Mouse (Mus musculus): ENCODE data around the gene Col25a1. TPM values are rescaled to one million over a fixed set of nuclear protein-coding genes. Genes with fewer than 3 reads are reported as not detected.

The Col25a1 gene
- polyA plus RNA-seq, 1 experiment from 2014 or later, result 6.9 TPM

- Histone ChIP-seq H3K9me3 (replicated peaks) (no peaks in the 10 kb centered on the region), H3K27ac (replicated peaks) (no peak overlapping the region), H3K4me1 (no peaks in the 10 kb centered on the region), H3K9ac (replicated peaks) (no peak overlapping the region), H3K36me3 (no peaks in the 10 kb centered on the region), H3K4me2 (no peak overlapping the region), H3K27me3 (replicated peaks) (no peaks in the 10 kb centered on the region), H3K4me3 (replicated peaks) (no peak overlapping the region)
- 78% methylated on average over 4 of the region's 4 CpGs for WGBS
- no peak for ATAC-seq (ENCODE audit: low FRiP score)
Observed at GRCm38 (mm10) chr3:130166875-130167274, 35.6 kb downstream of the Col25a1 start.

- H3K9me3 ChIP-seq (replicated peaks), result no peaks in the 10 kb centered on the region
- 73% methylated on average over 17 of the region's 17 CpGs for WGBS
- 0 out of 2 replicates have a peak overlapping the region, but pooled peaks have one; percentile 4 for H3K4me3 ChIP-seq (replicated peaks)
- H3K27me3 ChIP-seq (replicated peaks), result no peaks in the 10 kb centered on the region
- no peak overlapping the region for H3K9ac ChIP-seq (replicated peaks)
- H3K4me1 ChIP-seq, result no peaks in the 10 kb centered on the region
- no peaks in the 10 kb centered on the region for H3K36me3 ChIP-seq
- H3K4me2 ChIP-seq, result peak overlapping the region; percentile 15; the same call in 1 of the 2 replicates
- ATAC-seq (ENCODE audit: low FRiP score), result no peak
- no peak overlapping the region for H3K27ac ChIP-seq (replicated peaks)
Observed at GRCm38 (mm10) chr3:130172764-130173163, 41.5 kb downstream of the Col25a1 start.

GRCm38 (mm10) chr3:130180181-130180940, 49.1 kb downstream of the Col25a1 start:
- H3K4me1 ChIP-seq, result peaks cover 17% of the 10 kb centered on the region
- peak overlapping the region; percentile 74 for H3K27ac ChIP-seq (replicated peaks)
- H3K36me3 ChIP-seq, result no peaks in the 10 kb centered on the region
- H3K4me3 ChIP-seq (replicated peaks), result peak overlapping the region; percentile 49
- under 1% methylated on average over 40 of the region's 40 CpGs for WGBS
- peak; percentile 95 for ATAC-seq (ENCODE audit: low FRiP score)
- H3K9me3 ChIP-seq (replicated peaks), result no peaks in the 10 kb centered on the region
- H3K27me3 ChIP-seq (replicated peaks), result 0 out of 2 replicates have a peak, but pooled peaks cover 7% of the 10 kb centered on the region
- peak overlapping the region; percentile 90 for H3K4me2 ChIP-seq
- H3K9ac ChIP-seq (replicated peaks), result peak overlapping the region; percentile 42

GRCm38 (mm10) chr3:130180964-130181590, 49.8 kb downstream of the Col25a1 start:
- H3K27me3 ChIP-seq (replicated peaks), result 0 out of 2 replicates have a peak, but pooled peaks cover 7% of the 10 kb centered on the region
- H3K27ac ChIP-seq (replicated peaks), result no peak overlapping the region
- peak overlapping the region; percentile 42 for H3K9ac ChIP-seq (replicated peaks)
- H3K9me3 ChIP-seq (replicated peaks), result no peaks in the 10 kb centered on the region
- no peaks in the 10 kb centered on the region for H3K36me3 ChIP-seq
- H3K4me2 ChIP-seq, result peak overlapping the region; percentile 90
- H3K4me1 ChIP-seq, result peaks cover 17% of the 10 kb centered on the region
- H3K4me3 ChIP-seq (replicated peaks), result peak overlapping the region; percentile 49
- 1% methylated on average over 40 of the region's 40 CpGs for WGBS
- ATAC-seq (ENCODE audit: low FRiP score), result peak; percentile 53; the same call in 1 of the 2 replicates

GRCm38 (mm10) chr3:130181591-130181980, 50.3 kb downstream of the Col25a1 start:
- Histone ChIP-seq H3K4me3 (replicated peaks) (peak overlapping the region; percentile 49), H3K4me1 (peaks cover 17% of the 10 kb centered on the region), H3K4me2 (peak overlapping the region; percentile 90), H3K9me3 (replicated peaks) (no peaks in the 10 kb centered on the region), H3K9ac (replicated peaks) (peak overlapping the region; percentile 42; the same call in 1 of the 2 replicates), H3K27me3 (replicated peaks) (0 out of 2 replicates have a peak, but pooled peaks cover 7% of the 10 kb centered on the region), H3K27ac (replicated peaks) (no peak overlapping the region), H3K36me3 (no peaks in the 10 kb centered on the region)
- WGBS, result 23% methylated on average over 8 of the region's 8 CpGs
- ATAC-seq (ENCODE audit: low FRiP score), result no peak

GRCm38 (mm10) chr3:130182450-130182849, 51.1 kb downstream of the Col25a1 start:
- no peak for ATAC-seq (ENCODE audit: low FRiP score)
- 76% methylated on average over 4 of the region's 4 CpGs for WGBS

GRCm38 (mm10) chr3:130185111-130185510, 53.8 kb downstream of the Col25a1 start:
- no peak overlapping the region for H3K27ac ChIP-seq (replicated peaks)
- 0 out of 2 replicates have a peak, but pooled peaks cover 4% of the 10 kb centered on the region for H3K27me3 ChIP-seq (replicated peaks)
- no peaks in the 10 kb centered on the region for H3K36me3 ChIP-seq
- no peak for ATAC-seq (ENCODE audit: low FRiP score)
- H3K9ac ChIP-seq (replicated peaks), result no peak overlapping the region
- no peak overlapping the region for H3K4me2 ChIP-seq
- H3K4me3 ChIP-seq (replicated peaks), result no peak overlapping the region
- H3K9me3 ChIP-seq (replicated peaks), result no peaks in the 10 kb centered on the region
- peaks cover 12% of the 10 kb centered on the region for H3K4me1 ChIP-seq
- WGBS, result 57% methylated on average over 3 of the region's 3 CpGs

More at GRCm38 (mm10) chr3:130182450-130182849, 51.1 kb downstream of the Col25a1 start:
- 0 out of 2 replicates have a peak, but pooled peaks cover 7% of the 10 kb centered on the region for H3K27me3 ChIP-seq (replicated peaks)
- peak overlapping the region; percentile 4; the same call in 1 of the 2 replicates for H3K4me3 ChIP-seq (replicated peaks)
- no peak overlapping the region for H3K27ac ChIP-seq (replicated peaks)
- peak overlapping the region; percentile 90 for H3K4me2 ChIP-seq
- H3K4me1 ChIP-seq, result peaks cover 17% of the 10 kb centered on the region
- no peaks in the 10 kb centered on the region for H3K9me3 ChIP-seq (replicated peaks)
- no peak overlapping the region for H3K9ac ChIP-seq (replicated peaks)
- H3K36me3 ChIP-seq, result no peaks in the 10 kb centered on the region

GRCm38 (mm10) chr3:130187588-130187987, 56.3 kb downstream of the Col25a1 start:
- Histone ChIP-seq H3K4me1 (no peaks in the 10 kb centered on the region), H3K9ac (replicated peaks) (no peak overlapping the region), H3K27ac (replicated peaks) (no peak overlapping the region), H3K4me3 (replicated peaks) (no peak overlapping the region), H3K4me2 (no peak overlapping the region), H3K27me3 (replicated peaks) (no peaks in the 10 kb centered on the region), H3K36me3 (no peaks in the 10 kb centered on the region), H3K9me3 (replicated peaks) (no peaks in the 10 kb centered on the region)
- no peak for ATAC-seq (ENCODE audit: low FRiP score)
- WGBS, result 71% methylated on average over 5 of the region's 5 CpGs

- Histone ChIP-seq H3K27me3 (replicated peaks) (no peaks in the 10 kb centered on the region), H3K4me1 (no peaks in the 10 kb centered on the region), H3K9me3 (replicated peaks) (no peaks in the 10 kb centered on the region), H3K36me3 (no peaks in the 10 kb centered on the region), H3K27ac (replicated peaks) (no peak overlapping the region), H3K4me2 (no peak overlapping the region), H3K4me3 (replicated peaks) (no peak overlapping the region), H3K9ac (replicated peaks) (no peak overlapping the region)
- ATAC-seq (ENCODE audit: low FRiP score), result no peak
- 85% methylated on average over 8 of the region's 8 CpGs for WGBS
Observed at GRCm38 (mm10) chr3:130193450-130193849, 62.1 kb downstream of the Col25a1 start.

- Histone ChIP-seq H3K27me3 (replicated peaks) (no peaks in the 10 kb centered on the region), H3K27ac (replicated peaks) (no peak overlapping the region), H3K36me3 (no peaks in the 10 kb centered on the region), H3K9me3 (replicated peaks) (no peaks in the 10 kb centered on the region), H3K9ac (replicated peaks) (no peak overlapping the region), H3K4me1 (no peaks in the 10 kb centered on the region), H3K4me2 (no peak overlapping the region), H3K4me3 (replicated peaks) (no peak overlapping the region)
- no peak for ATAC-seq (ENCODE audit: low FRiP score)
- 68% methylated on average over 11 of the region's 11 CpGs for WGBS
Observed at GRCm38 (mm10) chr3:130214631-130215030, 83.3 kb downstream of the Col25a1 start.

- H3K36me3 ChIP-seq, result no peaks in the 10 kb centered on the region
- no peak overlapping the region for H3K4me3 ChIP-seq (replicated peaks)
- ATAC-seq (ENCODE audit: low FRiP score), result no peak
- no peaks in the 10 kb centered on the region for H3K4me1 ChIP-seq
- no peak overlapping the region for H3K27ac ChIP-seq (replicated peaks)
- H3K27me3 ChIP-seq (replicated peaks), result no peaks in the 10 kb centered on the region
- H3K4me2 ChIP-seq, result no peak overlapping the region
- no peak overlapping the region for H3K9ac ChIP-seq (replicated peaks)
- no peaks in the 10 kb centered on the region for H3K9me3 ChIP-seq (replicated peaks)
Observed at GRCm38 (mm10) chr3:130216141-130216540, 84.8 kb downstream of the Col25a1 start.

- no peaks in the 10 kb centered on the region for H3K36me3 ChIP-seq
- 83% methylated on average over 3 of the region's 3 CpGs for WGBS
- H3K27ac ChIP-seq (replicated peaks), result no peak overlapping the region
Observed at GRCm38 (mm10) chr3:130216646-130217045, 85.3 kb downstream of the Col25a1 start.

More at GRCm38 (mm10) chr3:130216646-130217045, 85.3 kb downstream of the Col25a1 start:
- Histone ChIP-seq H3K4me3 (replicated peaks) (no peak overlapping the region), H3K4me2 (no peak overlapping the region), H3K9ac (replicated peaks) (no peak overlapping the region), H3K27me3 (replicated peaks) (no peaks in the 10 kb centered on the region), H3K4me1 (no peaks in the 10 kb centered on the region), H3K9me3 (replicated peaks) (no peaks in the 10 kb centered on the region)
- no peak for ATAC-seq (ENCODE audit: low FRiP score)

Data from neural tube, embryonic 15.5 days (tissue).